Mouse (Mus musculus) leukemia stem cell, adult 10-12 weeks (primary cell): ENCODE results near the gene App. TPM values are rescaled to one million over a fixed set of nuclear protein-coding genes. Genes with fewer than 3 reads are reported as not detected.

Experiments used
- polyA plus RNA-seq: library from polyadenylated mRNA; stranded (reverse); fragments of >175 nt; gene quantifications from 2 replicates; pipeline ENCODE4 v1.2.3, GENCODE M21; 2012; ENCODE audit warnings: low replicate concordance

App gene
- polyA plus RNA-seq = 7.2 and 9.9 TPM in 2 replicates

DNA sequence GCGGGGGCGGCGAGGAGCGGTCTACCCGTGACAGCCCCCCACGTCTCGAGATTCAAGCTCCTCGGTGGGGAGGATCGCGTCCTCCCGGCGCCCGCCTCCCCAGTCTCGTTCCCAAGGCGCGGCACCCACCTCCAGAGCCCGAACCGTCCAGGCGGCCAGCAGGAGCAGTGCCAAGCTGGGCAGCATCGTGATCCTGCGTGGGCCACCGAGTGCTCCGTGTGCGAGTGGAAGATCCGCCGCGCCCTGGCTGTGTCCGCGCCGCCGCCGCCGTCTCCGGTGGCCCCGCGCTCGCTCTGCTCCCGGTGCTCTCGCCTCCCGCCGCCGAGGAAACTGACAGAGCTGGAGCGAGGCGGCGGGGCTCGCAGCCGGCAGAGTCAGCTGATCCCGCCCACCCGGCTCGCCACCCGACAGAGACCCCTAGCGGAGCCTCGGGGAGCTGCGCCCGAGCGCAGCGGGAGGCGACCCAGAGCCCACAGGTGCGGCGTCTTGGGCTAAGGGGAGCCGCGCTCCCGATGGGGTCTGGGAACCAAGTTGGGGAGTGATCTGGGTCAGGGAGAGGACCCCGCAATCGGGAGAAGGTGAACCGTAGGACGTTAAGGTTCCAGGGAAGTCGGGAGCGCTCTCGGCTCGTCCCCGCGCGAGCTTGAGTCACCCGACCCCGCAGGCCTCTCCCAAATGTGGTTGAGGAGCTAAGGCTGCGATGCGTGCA is at the start of gene App:
Gene App (minus strand): TSS at position 394 of the 709 bp plus-strand sequence.

